Mouse (Mus musculus) splenic B cell, adult 2 months (primary cell): ENCODE measurements around the gene Cbfa2t3.

ENCODE experiments used
- DNase-seq: peaks from one replicate; pipeline ENCODE4 v3.0.0-alpha.2; 2011; ENCODE audit warnings: low read depth, low spot score
- H3K27me3 ChIP-seq: 2 replicates; pipeline ENCODE4 v1.6.1; 2012; ENCODE audit warnings: mild to moderate bottlenecking, low read length, moderate library complexity, mixed read lengths; ENCODE audit not compliant: control insufficient read depth, poor library complexity, insufficient read depth, severe bottlenecking
- H3K36me3 ChIP-seq: 2 replicates; pipeline ENCODE4 v1.6.1; 2012; ENCODE audit warnings: mild to moderate bottlenecking, low read length, moderate library complexity, mixed read lengths; ENCODE audit not compliant: control insufficient read depth, poor library complexity, insufficient read depth, severe bottlenecking

The Cbfa2t3 gene

DNA sequence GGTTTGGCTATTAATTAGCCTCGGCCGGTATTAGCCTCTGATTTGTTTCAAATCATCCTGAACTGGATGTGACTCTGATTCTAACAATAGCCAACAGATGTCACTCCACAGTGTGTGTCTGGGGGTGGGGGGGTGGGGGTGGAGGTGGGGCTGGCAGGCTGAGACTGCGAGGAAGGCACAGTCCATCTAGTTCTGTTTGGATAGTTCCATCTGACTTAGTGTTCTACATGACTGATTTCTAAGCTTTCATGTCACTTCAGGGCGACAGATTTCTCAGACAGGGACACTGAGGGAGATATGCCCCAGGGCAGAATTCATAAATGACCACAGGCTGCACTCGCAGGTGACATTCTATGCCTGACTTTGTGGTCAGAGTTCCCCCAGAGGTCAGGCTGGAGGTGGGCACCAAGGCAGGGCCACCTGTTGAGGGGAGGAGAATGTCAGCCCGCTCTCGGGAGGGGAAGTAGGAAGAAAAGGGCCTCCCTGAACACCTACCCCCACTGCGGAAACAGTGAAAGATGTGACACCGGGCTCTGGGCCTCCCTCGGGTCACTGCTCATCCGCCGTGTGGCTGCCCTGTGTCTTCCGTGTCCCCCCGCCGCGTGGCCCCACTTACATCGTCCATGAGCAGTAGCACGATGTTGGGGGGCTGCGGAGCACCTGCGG, 88.2 kb downstream of the Cbfa2t3 start:
- DNase-seq: peak; percentile 76
- no peaks in the 10 kb centered on the region for H3K27me3 ChIP-seq
- no peaks in the 10 kb centered on the region for H3K36me3 ChIP-seq

DNA sequence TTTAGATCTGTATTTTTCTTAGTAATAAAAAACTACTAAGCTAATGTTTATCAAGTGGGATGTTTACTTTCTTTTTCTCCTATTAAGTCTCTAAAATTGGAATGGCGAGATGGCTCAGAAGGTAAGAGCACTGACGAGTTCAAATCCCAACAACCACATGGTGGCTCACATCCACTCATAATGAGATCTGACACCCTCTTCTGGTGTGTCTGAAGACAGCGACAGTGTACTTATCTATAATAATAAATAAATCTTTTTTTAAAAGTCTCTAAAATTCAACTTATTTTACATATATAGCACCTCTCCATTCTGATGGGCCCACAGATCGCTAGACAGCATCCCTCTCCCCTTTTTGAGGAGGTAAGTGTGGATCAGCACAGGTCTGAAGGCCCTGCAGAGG, 88.7 kb downstream of the Cbfa2t3 start:
- no peak for DNase-seq
- H3K36me3 ChIP-seq: no peaks in the 10 kb centered on the region
- no peaks in the 10 kb centered on the region for H3K27me3 ChIP-seq

DNA sequence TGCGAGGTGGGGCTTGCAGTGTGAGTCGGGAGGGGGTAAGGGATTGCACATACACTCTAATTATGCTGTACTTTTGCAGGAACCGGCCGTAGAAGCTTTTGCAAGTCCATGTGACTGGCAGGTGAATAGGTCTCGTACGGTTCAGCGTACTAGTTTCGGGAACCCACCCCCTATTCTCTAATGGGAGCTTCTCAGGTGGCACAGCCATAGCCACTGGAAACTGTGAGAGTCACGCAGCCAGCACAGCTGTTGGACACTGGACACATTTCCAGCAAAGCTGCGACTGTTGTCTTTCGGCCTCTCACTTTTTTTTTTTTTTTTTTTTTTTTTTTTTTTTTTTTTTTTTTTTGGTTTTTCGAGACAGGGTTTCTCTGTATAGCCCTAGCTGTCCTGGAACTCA, 92.1 kb downstream of the Cbfa2t3 start:
- H3K36me3 ChIP-seq: no peaks in the 10 kb centered on the region; the same call in none of the 2 replicates
- H3K27me3 ChIP-seq: no peaks in the 10 kb centered on the region
- DNase-seq: no peak

DNA sequence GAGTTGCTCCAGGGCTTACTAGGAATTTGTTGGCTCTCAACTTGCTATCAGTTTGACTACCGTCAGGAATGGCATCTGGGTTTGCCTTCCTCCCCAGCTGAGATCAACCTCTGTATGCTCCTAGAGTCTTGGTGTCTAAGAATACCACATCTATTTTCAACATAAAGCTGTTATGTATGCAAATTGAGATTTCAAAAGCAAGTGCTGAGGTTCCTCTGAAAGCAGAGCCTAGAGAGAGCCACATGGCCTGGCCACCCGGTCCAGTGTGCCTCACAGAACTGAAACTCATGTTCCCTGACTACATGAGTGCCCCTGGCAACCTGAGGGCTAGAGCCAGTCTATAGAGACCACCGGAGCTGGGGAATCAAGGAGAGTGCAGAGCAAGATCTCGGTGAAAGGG, 93.5 kb downstream of the Cbfa2t3 start:
- no peaks in the 10 kb centered on the region; the same call in none of the 2 replicates for H3K36me3 ChIP-seq
- no peaks in the 10 kb centered on the region for H3K27me3 ChIP-seq
- DNase-seq: peak; percentile 44

DNA sequence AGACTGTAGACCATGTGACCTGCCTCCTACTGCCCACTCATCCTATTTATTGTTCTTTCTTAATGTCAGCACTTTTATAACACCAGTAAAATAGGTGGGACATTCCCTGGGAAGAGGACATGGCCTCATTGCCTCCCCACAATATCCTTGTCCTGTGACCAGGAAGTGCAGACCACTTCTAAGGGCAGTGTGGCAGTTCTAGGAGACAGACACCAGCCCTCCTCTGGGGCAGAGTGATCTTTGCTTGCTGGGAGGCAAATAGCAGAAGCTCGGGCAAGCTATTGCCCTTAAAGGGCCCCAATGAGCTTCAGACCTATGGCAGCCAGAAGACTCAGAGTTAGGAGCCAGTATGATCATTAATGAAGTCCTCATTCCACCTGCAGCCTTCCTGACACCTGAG, 94.3 kb downstream of the Cbfa2t3 start:
- no peaks in the 10 kb centered on the region; the same call in none of the 2 replicates for H3K36me3 ChIP-seq
- no peak for DNase-seq
- H3K27me3 ChIP-seq: no peaks in the 10 kb centered on the region

DNA sequence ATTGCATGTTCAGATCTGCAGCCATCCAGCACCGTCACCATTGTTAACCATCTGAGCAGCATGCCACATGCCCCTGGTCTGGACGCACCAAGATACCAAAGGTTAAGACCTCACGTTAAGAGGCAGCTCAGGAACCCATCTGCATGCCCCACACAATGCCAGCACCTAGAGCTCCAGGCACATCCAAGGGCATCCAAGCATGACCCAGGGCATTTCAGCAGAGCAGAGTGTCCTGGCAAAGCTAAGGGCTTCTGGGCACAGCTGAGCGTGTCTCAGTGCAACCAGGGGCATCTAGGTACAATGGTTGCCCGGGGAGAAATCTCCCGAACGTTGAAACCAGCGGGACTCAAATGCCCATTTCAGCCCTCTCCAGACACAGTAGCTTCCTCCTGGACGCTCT, 98.2 kb downstream of the Cbfa2t3 start:
- no peaks in the 10 kb centered on the region for H3K27me3 ChIP-seq
- no peak for DNase-seq
- H3K36me3 ChIP-seq: no peaks in the 10 kb centered on the region; the same call in none of the 2 replicates

DNA sequence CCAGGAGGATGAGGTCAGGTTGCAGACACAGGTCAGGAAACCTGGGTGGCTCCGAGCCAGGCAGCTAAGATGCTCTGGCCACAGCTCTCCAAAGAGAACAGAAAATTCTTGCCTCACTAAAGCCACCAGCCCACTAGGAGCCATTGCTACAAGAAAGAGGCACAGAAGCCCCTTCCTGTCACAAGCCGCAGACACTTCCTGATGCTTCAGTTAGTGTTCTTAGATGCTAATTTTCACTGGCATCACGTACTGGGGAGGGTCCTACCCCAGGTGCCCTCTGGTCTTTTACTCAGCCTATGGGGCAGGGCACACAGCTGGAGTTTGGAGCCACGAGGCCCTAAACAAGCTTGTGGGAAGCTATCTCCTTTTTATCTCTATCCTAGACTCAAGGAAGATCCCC, 102.9 kb downstream of the Cbfa2t3 start:
- Histone ChIP-seq H3K36me3 (peaks cover 2% of the 10 kb centered on the region), H3K27me3 (no peaks in the 10 kb centered on the region)
- DNase-seq: no peak

DNA sequence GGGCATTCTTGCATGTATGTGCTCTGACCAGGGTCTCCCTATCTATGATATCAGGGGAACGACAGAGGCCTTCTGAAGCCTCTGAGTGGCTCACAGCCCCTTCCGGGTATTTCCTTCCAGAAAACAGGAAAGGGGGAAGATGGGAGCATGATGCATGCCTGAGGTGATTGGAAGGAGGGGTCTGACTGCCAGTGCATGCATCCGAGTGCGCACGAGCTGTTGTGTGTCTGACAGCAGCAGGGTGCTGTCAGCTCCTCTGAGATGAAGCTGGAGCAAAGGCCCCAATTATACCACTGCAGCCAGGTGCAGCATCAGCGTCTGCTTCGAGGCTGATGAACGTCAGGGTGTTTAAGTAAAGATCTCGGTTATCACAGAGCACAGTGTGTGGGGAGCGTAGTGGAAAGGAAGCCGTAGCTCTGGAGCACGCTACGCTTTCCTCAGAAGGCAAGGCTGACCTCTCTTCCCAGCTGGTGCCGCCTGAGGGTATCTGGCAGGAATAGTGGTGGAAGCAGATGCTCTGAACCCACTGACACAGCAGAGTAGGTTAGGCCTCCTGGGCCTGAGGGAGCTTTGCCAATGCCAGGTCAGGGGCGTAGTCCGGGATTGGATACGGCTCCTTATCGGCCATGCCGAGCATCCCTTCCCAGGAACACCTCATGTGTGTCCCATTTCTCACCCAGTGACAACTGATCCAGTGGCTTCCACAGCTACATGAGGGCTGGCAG, 105.0 kb downstream of the Cbfa2t3 start:
- Histone ChIP-seq H3K27me3 (no peaks in the 10 kb centered on the region), H3K36me3 (peaks cover 2% of the 10 kb centered on the region)
- DNase-seq: no peak

DNA sequence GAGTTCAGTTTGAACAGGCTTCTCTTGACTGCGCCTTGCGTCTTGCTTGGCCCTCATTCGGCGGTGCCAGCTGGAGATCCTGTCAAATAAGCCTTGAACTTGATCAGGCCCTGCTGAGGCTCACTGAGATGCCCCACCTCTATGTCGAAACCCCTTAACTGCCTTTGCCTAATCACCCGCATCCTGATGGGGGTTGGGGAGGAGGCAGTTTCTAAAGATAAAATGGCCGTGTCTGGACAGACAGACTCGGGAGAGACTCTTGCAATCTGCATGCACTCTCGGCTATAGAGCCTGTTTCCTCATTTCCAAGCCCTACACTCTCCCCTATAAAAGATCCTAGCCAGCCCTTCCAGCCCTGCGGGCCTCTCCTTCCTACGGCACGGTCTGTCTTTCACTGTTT, 105.7 kb downstream of the Cbfa2t3 start:
- Histone ChIP-seq H3K27me3 (no peaks in the 10 kb centered on the region), H3K36me3 (peaks cover 2% of the 10 kb centered on the region)
- DNase-seq: no peak

DNA sequence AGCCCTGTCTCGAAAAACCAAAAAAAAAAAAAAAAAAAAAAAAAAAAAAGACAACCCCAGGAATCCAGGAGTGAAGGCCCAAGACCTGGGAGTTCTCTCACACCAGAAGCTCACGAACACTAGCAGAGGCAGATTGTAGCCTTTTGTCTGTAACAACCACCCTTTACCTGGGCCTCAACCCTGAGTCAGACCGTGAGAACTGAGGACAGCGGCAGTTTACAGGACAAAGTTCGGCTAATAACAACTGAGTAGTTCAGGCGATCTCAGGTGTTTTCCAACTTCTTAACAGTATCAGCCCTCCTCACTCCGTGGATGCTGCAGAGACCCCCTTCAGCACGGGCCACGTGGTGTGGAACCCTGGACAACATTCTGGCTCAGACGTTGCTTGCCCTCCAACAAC, 112.2 kb downstream of the Cbfa2t3 start:
- Histone ChIP-seq H3K27me3 (no peaks in the 10 kb centered on the region), H3K36me3 (peaks cover 2% of the 10 kb centered on the region)
- no peak for DNase-seq

DNA sequence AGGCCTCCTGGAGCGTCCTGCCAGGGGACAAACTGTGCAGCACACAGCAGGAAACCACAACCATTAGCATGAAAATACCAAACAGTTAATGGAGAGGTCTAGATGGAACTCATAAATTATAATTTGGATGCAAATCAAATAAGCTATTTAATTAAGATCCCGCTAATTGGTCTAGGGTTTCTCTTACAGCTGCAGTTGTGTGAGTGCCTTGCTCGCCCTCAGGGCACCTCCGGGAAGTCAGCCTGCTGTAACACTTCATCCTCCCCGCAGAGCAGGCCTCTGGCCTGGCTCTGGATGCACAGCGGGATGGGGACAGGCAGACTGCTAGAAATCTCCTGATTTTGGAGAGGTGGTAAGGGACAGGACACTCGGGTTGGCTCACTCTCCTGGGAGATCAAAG, 112.7 kb downstream of the Cbfa2t3 start:
- no peaks in the 10 kb centered on the region for H3K27me3 ChIP-seq
- H3K36me3 ChIP-seq: no peaks in the 10 kb centered on the region
- no peak for DNase-seq

DNA sequence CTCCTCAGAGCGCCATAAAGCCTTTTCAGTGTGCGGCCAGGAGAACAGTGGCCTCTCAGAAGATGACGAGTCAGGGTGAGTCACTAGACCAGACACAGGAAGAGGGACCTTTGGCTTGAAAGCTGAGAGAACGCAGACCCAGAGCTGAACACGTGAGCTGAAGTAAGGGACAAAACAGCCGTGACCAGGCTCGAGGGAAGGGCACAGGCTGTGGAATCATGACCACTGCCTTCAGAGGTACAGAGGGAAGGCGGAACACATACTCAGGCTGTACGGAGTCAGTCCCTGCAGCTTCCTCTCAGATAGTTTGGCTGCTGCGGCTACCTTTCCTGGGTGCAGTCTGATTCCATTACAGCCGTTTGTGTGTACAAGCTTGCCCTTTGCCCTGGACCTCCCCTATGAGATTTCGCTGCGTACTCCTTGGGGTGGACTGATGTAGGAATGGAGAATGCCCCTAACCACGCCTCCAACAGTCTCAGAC, 113.5 kb downstream of the Cbfa2t3 start:
- H3K27me3 ChIP-seq: no peaks in the 10 kb centered on the region
- no peaks in the 10 kb centered on the region for H3K36me3 ChIP-seq
- no peak for DNase-seq

DNA sequence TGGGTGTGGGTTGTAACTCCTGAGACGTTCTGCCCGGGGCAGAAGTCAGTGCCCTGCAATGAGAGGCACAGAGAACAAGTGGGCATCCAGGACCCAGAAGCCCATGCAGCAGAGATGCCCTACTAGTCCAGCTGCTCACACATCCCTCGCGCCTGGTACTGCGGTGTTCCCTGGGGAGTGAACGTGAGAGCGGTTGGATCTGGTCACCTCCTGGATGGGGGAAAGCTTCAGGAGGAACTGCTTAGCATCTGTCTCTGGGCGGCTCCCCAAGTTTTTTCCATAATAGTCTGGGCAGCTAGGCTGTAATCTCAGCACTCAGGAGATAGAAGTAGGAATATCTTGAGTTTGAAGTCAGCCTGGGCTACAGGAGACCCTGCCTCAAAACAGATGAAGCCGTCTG, 113.9 kb downstream of the Cbfa2t3 start:
- DNase-seq: no peak
- H3K36me3 ChIP-seq: no peaks in the 10 kb centered on the region
- no peaks in the 10 kb centered on the region for H3K27me3 ChIP-seq

DNA sequence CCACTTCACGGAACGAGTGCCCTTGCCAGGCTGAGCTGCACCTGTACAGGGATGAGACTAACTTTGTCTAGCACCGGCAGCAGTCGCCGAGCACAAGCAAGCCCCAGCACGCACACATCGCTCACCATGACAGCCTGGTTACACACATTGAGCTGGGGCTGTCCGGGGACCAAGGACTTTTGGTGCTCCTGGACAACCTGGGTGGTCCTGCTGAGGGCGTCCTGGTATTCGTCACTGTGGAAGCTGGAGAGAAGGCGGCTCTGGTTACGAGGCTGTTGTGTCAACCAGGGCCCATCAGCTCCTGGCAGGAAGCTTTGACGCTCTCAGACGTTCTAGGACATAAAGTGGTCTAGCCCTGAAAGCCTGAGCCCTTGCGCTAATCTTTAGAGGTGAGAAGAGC, 118.0 kb downstream of the Cbfa2t3 start:
- Histone ChIP-seq H3K27me3 (no peaks in the 10 kb centered on the region), H3K36me3 (no peaks in the 10 kb centered on the region)
- DNase-seq: no peak

DNA sequence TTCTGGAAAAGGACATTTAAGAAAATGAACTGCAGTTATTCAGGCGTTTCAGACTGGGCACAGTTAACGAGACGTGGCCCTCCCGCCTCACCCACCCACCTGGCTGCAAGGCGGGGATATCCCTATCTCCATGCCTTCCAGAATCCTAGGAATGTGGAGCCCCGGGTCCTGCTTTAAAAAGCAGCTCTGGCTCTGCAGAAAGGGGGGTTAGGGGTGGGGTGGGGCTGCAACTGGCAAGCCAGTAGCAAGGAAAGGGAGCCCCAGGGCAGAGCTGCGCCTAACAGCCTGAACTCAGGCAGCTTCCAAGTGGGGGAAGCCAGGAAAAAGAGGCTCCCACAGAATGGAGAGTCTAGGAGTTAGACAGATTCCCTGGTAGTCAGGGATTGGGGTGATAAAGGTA, 119.7 kb downstream of the Cbfa2t3 start:
- no peak for DNase-seq
- Histone ChIP-seq H3K27me3 (no peaks in the 10 kb centered on the region), H3K36me3 (0 out of 2 replicates have a peak, but pooled peaks cover 2% of the 10 kb centered on the region)
